In the genomic region with DNA sequence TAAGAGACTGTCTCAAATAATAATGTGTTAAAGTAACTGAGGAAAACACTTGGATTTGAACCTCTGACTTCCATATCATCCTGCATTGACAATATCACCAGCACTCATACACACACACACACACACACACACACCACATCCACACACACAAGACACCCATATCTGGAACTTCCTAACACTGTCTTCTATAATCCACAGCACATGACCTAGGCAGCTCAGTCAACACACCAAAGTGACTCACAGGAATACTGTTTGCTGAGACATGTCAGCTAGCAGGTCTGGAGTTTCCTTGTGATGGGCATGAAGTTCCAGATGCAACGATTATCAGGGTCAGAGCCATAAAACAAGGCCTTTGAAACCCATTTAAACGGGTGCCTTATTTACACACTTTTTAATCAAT, we compare ENCODE assay signal across 21 mouse cellular contexts.
DNase-seq lines count a peak whose midpoint lies in the region; ATAC-seq and TF ChIP-seq lines count a peak whose summit lies in the region.
"Had no signal": no experiment of that assay in that cellular context is flagged by ENCODE, and none has a peak within 500 bp of the region (broad histone marks: within the 10 kb centered on the region; RNA-seq: fewer than 3 reads in every experiment).

No protein-coding gene starts in this region.

- no peak overlapping the region for H3ac ChIP-seq in C2C12 (ENCODE audit: control insufficient read depth, insufficient read length, low read depth)

- no peak for ATAC-seq in heart, embryonic 15.5 days (replicated peaks; ENCODE audit: insufficient number of reproducible peaks, insufficient read depth, low FRiP score, low read depth)
- ATAC-seq in intestine, postnatal 0 days: peak; percentile 77
- ATAC-seq: CD4-positive, CD25-positive, alpha-beta regulatory T cell, adult 4 months; forebrain, embryonic 13.5 days; liver, embryonic 12.5 days; liver, postnatal 0 days; lung, postnatal 0 days; midbrain, embryonic 13.5 days had no signal

- no peak overlapping the region for H3K4me2 ChIP-seq in heart, embryonic 15.5 days
- no peak overlapping the region for H3K4me2 ChIP-seq in intestine, postnatal 0 days (replicated peaks; ENCODE audit: low read depth)
- H3K4me2 ChIP-seq: forebrain, embryonic 13.5 days; hindbrain, embryonic 14.5 days; limb, embryonic 12.5 days; liver, embryonic 12.5 days; midbrain, embryonic 13.5 days had no signal

- 64% methylated on average over 2 of the region's 2 CpGs for WGBS in heart, embryonic 15.5 days
- WGBS in intestine, postnatal 0 days: 34% methylated on average over 2 of the region's 2 CpGs

- H3K4me3 ChIP-seq in gastrocnemius, adult 2 months: no peak overlapping the region
- no peak overlapping the region for H3K4me3 ChIP-seq in heart, embryonic 15.5 days
- no peak overlapping the region for H3K4me3 ChIP-seq in C2C12 (ENCODE audit: insufficient read depth, poor library complexity, severe bottlenecking)
- no peak overlapping the region for H3K4me3 ChIP-seq in intestine, postnatal 0 days (ENCODE audit: low read depth, low read length)
- H3K4me3 ChIP-seq: forebrain, embryonic 13.5 days; limb, embryonic 12.5 days; liver, embryonic 12.5 days; midbrain, embryonic 13.5 days had no signal

- H3K27ac ChIP-seq in gastrocnemius, adult 2 months: peak overlapping the region; percentile 53
- peak overlapping the region; percentile 47 for H3K27ac ChIP-seq in heart, embryonic 15.5 days
- H3K27ac ChIP-seq in intestine, postnatal 0 days (ENCODE audit: low read depth, low read length): no peak overlapping the region
- H3K27ac ChIP-seq: forebrain, embryonic 13.5 days; hindbrain, embryonic 14.5 days; limb, embryonic 12.5 days; liver, embryonic 12.5 days; midbrain, embryonic 13.5 days had no signal

- no peak overlapping the region for H3K9ac ChIP-seq in heart, embryonic 15.5 days
- H3K9ac ChIP-seq in intestine, postnatal 0 days (ENCODE audit: low read depth, low read length): no peak overlapping the region
- H3K9ac ChIP-seq: forebrain, embryonic 13.5 days; hindbrain, embryonic 14.5 days; limb, embryonic 12.5 days; liver, embryonic 12.5 days; liver, postnatal 0 days; midbrain, embryonic 13.5 days had no signal

- no peak for DNase-seq in gastrocnemius, adult 2 months
- no peak for DNase-seq in gastrocnemius, postnatal 14 days
- no peak for DNase-seq in heart, postnatal 10 days
- DNase-seq in embryo, embryonic 11 days: no peak
- DNase-seq: kidney, adult 9 months; kidney, postnatal 14 days; layer of hippocampus, adult 9-11 months; liver, postnatal 0 days; lung, postnatal 4 days; right cerebral cortex, postnatal 14 days; thymus, postnatal 4 days had no signal

- no peaks in the 10 kb centered on the region for H3K79me3 ChIP-seq in C2C12 (ENCODE audit: low read depth)

- H3K9me3 ChIP-seq in heart, embryonic 15.5 days (replicated peaks): no peaks in the 10 kb centered on the region
- H3K9me3 ChIP-seq in intestine, postnatal 0 days (ENCODE audit: control insufficient read depth): no peaks in the 10 kb centered on the region
- H3K9me3 ChIP-seq: forebrain, embryonic 13.5 days; limb, embryonic 12.5 days; liver, embryonic 12.5 days; midbrain, embryonic 13.5 days had no signal

- TF ChIP-seq CTCF in gastrocnemius, adult 2 months (IDR thresholded peaks at IDR 0.05): no peak
- no peak for TF ChIP-seq CTCF in C2C12 (IDR thresholded peaks at IDR 0.05; ENCODE audit: control insufficient read depth, insufficient read depth, insufficient read length)
- TF ChIP-seq CTCF in intestine, postnatal 0 days (IDR thresholded peaks at IDR 0.05; ENCODE audit: low read depth): no peak

- no peaks in the 10 kb centered on the region for H3K27me3 ChIP-seq in heart, embryonic 15.5 days
- no peaks in the 10 kb centered on the region for H3K27me3 ChIP-seq in C2C12 (ENCODE audit: control insufficient read depth, insufficient read depth, insufficient read length)
- H3K27me3 ChIP-seq in intestine, postnatal 0 days (replicated peaks; ENCODE audit: control insufficient read depth, insufficient read depth, low read length): no peaks in the 10 kb centered on the region
- H3K27me3 ChIP-seq: forebrain, embryonic 13.5 days; limb, embryonic 12.5 days; midbrain, embryonic 13.5 days had no signal

- intact Hi-C loops in gastrocnemius, adult 2 months (cut with DNase I): no loop called here
- intact Hi-C loops in gastrocnemius, postnatal 14 days (cut with DNase I; ENCODE audit: low total_unique reads): no loop called here
- intact Hi-C loops in heart, postnatal 10 days (cut with DNase I): no loop called here

- no peaks in the 10 kb centered on the region for H3K36me3 ChIP-seq in heart, embryonic 15.5 days
- H3K36me3 ChIP-seq in C2C12 (ENCODE audit: control insufficient read depth, insufficient read depth): no peaks in the 10 kb centered on the region
- H3K36me3 ChIP-seq in intestine, postnatal 0 days (ENCODE audit: control insufficient read depth, insufficient read depth): no peaks in the 10 kb centered on the region
- H3K36me3 ChIP-seq: limb, embryonic 12.5 days; liver, embryonic 12.5 days; midbrain, embryonic 13.5 days had no signal

- no peaks in the 10 kb centered on the region for H3K79me2 ChIP-seq in C2C12 (ENCODE audit: control insufficient read depth, insufficient read depth)

- H3K4me1 ChIP-seq in heart, embryonic 15.5 days (replicated peaks): peaks cover 29% of the 10 kb centered on the region
- 0 out of 2 replicates have a peak, but pooled peaks cover 4% of the 10 kb centered on the region for H3K4me1 ChIP-seq in intestine, postnatal 0 days (replicated peaks; ENCODE audit: control insufficient read depth, insufficient read depth, low read length)
- H3K4me1 ChIP-seq: forebrain, embryonic 13.5 days; limb, embryonic 12.5 days; midbrain, embryonic 13.5 days had no signal

TF ChIP-seq in C2C12, 6 proteins besides CTCF, POLR2A, EP300 and RAD21:
- TF ChIP-seq USF1 (IDR thresholded peaks at IDR 0.05; ENCODE audit: low read depth): peak; percentile 44
- TF ChIP-seq MYOG (IDR thresholded peaks at IDR 0.05; ENCODE audit: control insufficient read depth, extremely low read depth, insufficient read length): no peak
TF ChIP-seq in C2C12: peak in this region for 1.
